Mouse (Mus musculus): ENCODE data around the gene Med23.

Med23 gene

GRCm38 (mm10) chr10:24869760-24870290, at the start of gene Med23:
Gene Med23, plus strand, starts transcription at chr10:24869986.
- DNase-seq = peak; percentile 98

- no peak for DNase-seq
Measured at GRCm38 (mm10) chr10:24821990-24822676, 47.7 kb upstream of the Med23 start.

GRCm38 (mm10) chr10:24822842-24823241, 46.9 kb upstream of the Med23 start:
- no peak for DNase-seq

DNA sequence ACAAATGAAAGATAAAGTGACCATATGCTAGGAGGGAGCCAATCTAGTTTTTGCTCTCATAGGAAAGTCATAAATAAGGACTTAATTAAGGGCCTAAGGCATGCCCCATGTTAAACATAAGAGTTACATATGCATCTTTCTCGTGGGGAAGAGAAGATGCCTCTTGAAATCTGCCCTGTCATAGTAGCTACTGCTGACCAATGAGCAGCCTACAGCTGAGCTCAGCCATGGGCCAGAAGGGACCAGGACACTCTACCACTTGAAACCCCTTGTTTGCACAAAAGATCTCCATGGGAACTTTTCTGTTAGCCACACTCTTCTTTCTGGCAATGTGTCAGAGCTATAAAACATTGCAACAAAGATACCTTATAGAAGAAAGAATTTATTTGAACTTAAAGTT, 46.5 kb upstream of the Med23 start:
- DNase-seq = no peak

DNA sequence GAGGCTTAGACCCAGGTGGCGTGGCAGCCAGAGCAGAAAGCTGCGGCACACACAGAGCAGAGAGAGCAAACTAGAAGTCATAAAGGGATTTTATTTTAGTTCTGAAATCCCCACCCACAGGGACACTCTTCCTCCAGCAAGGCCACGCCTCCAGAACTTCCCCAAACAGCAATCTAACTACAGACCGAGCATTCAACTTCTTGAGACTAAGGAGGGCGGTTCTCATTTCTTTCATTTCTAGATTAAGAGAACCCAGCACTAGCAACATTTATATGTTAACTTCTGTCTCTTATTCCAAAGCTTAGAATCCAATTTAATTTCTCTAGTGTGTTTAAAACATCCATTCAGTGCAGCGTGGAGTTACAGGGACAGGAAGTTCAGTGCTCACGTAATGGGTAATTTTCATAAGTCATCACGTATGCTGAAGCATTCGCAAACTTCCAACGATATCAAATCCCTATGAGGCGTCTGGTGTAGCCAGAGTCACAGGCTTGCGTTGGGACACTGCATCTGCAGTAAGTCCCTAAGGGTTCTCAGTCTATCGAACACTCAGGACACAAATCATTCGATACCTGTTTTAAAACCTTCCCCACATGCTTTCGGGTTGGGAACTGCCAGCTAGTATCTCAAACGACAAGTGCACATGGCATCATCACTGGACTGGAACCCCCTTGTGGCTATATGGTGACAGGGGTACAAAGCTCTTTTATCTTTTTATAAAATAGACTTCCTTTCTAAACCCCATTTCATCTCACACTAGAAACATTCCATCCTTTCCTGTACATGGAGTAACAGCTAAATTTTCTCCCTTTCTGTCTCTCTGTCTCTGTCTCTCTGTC, 45.9 kb upstream of the Med23 start:
- no peak for DNase-seq

DNA sequence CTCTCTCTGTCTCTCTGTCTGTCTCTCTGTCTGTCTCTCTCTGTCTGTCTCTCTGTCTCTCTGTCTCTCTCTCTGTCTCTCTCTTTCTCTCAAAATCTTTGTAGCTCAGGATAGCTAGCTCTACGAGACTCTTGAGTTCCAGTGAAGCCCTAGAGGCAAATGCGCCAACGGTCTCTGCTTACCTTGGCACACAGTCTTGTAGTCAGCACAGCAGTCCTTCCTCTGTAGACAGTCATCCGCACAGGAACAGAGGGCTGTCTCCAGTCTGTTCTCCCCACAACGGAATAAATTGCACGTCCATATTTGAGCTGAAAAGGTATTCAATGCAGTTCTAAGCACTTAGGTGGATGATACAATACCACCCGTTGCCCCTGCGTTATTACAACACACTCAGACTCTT, 45.2 kb upstream of the Med23 start:
- DNase-seq = no peak

GRCm38 (mm10) chr10:24825456-24826081, 44.2 kb upstream of the Med23 start:
- no peak for DNase-seq

DNA sequence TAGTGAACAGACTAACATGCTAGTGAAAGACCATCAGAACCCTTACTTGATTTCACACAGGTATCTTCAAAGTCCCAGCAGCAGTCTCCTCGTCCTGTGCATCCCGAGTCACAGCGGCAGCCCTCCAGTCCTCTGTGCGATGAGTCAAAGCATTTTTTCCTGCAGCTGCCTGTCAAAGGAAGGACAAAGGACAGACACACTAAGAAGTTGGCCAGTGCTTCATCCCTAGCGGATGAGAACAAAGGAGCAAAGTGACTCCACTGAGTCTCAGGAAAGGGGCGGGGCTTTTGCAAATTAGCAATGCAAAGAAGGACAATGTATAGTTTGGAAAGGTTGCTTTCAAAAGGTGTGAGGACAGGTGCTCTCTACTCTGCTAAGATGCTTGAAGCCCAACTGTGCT, 43.7 kb upstream of the Med23 start:
- DNase-seq = no peak

DNA sequence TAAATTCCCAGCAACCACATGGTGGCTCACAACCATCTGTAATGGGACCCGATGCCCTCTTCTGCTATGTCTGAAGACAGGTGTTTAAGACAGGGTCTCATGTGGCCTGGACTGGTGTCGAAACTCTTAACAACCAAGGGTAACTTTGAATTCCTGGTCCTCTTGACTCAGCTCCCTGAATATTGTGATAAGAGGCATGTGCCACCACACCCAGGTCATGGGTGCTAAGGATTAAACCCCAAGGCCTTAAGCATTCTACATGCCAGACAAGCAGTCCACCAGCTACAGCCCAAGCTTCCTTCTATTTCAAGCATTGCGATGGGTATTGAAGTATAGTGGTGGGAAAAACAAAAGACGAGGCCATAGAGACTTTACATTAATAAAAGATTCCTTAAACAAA, 41.6 kb upstream of the Med23 start:
- DNase-seq = no peak

DNA sequence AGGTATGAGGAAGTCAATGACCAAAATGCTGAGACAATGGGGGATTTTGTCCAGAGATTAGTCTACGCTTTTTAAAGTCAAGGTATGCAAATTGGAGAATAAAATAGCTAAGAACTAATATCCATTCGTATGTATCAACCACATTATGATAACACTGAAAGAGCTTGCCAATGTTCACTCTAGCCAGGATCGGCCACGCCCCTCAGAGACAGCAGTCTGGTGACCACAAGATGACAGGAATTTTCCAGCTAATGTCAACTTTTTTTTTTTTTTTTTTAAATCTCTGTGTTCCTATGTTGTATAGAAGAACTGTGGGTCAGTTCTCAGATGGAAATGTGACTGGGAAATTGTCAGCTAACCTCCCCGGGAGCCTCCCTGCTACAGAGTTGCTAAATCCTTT, 39.3 kb upstream of the Med23 start:
- DNase-seq = no peak

GRCm38 (mm10) chr10:24831377-24832095, 38.2 kb upstream of the Med23 start:
- DNase-seq = no peak

DNA sequence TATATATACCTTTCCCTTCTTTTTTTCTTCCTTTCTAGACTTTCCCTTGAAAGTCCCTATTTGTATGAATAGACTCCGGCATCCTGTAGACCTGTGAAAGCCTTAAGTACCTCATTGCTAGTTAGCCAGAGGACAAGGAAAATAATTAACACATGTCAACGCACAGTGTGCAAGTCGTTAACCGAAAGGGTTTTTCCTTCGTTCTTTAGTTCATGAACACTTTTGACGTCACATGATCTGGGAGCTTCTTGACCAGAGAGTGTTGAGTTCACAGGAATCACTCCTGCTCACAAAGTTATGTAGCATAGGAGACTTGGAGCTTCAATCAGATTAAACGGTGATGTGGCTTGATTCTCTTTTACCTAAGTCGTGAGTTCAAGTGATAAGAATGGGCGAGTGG, 37.5 kb upstream of the Med23 start:
- no peak for DNase-seq

DNA sequence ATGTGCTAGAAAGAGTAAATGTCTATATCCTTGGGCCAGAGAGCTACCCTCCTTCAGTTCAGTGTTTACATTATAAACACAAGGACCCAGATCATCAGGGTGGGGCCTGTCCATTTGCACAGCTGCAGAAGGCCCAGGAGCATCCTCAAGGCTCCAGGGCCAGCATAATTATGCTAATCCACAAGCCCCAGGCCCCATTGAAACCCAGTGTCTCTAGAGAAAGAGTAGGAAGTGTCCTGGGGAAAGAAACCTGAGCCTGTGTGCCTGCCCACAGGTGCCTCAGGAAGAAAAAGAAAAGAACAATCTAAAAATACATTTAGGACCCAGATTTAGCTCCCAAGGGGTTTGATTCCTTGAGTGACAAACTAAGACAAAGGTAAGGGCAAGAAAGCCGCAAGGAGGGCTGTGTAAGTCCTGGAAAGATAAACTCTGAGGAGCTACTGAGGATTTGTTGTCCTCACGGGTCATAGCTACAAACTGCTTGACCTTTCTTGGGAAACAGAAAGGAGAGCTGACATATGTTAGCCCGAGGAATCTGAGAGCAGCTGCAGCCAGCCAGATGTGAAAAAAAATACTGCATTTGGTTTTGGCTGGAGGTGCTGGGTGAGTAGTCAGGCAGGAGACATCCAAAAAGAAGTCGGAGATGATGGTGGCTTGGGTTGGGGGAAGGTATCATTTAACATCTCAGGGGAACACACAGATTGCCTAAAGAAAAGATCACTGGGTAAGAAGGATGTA, 35.0 kb upstream of the Med23 start:
- DNase-seq = no peak

DNA sequence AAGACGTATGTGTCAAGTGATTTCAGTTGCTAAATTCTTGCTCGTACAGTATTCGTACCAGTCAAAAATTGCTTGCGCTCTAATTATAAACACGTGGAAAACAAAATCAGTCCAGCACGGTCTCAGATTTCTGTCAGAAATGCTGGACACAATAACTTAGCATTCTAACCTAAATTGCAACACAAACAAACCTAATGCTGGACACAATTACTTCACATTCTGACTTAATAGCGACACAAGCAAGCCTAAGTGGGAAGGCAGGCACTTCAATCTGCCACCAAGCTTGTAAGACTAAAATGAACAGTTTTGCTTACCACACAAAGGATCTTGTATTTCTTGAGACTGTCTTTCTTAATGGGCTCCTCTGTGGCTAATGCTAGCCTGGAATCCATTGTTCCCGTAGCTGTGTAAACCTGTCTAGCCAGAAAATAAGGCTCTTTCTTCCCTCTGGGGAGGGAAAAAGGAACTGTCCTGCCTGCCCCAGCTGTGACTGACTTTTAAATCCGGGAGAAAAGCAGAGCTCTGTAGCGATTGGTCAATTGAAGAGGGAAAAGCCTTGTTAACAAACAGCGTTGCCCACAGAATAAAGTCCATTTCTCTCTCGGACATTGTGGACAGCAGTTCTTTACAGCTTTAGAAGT, 34.0 kb upstream of the Med23 start:
- no peak for DNase-seq

DNA sequence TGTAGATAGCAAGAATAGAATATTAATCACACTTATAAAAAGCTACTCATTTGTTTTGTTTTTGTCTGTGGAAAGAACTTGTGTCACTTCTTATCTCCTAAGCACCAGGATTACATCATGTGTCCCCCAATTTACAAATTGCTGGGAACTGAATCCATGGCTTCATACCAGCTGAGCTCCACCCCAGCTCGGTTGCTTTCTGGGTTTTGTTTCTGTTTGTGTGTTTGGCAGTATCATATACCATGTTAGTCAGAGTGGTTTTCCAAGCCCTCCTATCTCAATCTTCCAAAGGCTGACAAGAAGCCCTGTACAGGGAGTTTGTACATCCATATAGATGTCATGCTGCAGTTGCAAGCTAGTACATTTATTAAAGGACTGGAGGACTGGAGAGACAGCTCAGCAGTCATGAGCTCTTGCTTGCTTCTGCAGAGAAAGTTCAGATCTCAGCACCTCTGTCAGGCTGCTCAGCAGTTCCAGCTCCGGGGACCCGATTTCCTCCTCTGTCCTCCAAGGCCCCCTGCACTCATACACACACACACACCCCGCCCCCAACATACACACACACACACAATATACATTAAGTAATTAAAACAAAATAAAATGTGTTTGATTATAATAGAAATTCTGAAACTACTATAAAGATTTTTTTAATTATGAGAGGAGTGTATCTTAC, 33.3 kb upstream of the Med23 start:
- no peak for DNase-seq

GRCm38 (mm10) chr10:24840795-24841194, 29.0 kb upstream of the Med23 start:
- DNase-seq = no peak

GRCm38 (mm10) chr10:24841998-24842397, 27.8 kb upstream of the Med23 start:
- DNase-seq = no peak

DNA sequence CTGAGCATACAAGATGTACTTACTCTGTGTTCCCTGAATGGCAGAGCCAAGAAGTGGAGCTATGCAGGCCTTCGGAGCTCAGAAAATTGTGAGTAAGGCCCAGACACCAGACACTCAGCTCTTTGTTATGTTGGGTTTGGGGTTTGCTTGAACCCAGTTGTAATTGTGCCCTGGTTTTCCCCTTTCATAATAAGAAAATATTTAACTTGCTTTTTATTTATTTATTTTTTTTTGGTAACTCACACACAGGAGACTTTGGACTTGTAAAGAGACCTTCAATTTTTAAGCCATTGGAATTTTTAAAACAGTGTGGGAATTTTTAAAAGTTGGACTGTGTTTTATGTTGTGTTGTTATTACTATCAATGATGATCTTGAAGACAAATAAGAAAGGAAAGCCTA, 27.1 kb upstream of the Med23 start, which contains the start of gene Enpp3:
Gene Enpp3 (minus strand): TSS at position 148 of the 400 bp plus-strand sequence.
- DNase-seq = no peak

DNA sequence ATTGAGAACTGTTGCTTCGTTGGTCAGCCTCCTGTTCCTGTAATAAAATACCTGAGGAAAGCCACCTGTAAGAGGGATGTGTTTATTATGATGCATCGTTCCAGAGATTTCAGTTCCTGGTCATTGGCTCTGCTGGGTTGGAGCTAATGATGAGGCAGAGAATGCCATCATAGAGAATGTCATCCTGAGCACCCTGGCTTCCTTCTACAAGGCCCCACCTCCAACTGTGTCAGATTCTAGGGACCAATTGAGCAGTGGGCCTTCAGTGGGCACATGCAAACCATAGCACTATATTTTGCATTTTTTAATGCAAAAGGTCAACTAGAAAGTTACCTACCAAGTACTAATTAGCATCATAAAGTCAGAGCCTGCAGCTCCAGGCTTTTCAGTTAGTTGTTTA, 6.6 kb upstream of the Med23 start:
- DNase-seq = no peak

GRCm38 (mm10) chr10:24864434-24864833, 5.4 kb upstream of the Med23 start:
- DNase-seq = no peak

DNA sequence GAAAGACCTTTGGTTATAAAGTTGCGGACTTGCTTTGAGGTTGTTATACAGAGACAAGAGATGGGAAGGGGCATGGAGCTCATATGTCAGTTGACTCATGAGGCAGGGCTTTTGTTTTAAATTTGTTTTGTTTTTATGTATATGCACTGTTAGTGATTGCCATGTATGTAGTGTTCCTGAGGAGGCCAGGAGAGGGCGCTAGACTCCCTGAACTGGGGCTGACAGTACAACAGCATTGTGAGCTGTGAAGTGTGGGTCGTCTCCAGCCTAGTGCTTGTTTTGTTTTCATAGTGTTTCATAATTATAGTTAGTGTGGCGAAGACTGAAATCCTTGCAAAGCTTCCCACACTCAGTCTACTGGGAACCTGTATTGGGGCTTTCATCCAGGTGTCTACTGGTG, 3.8 kb downstream of the Med23 start:
- no peak for DNase-seq
